Mouse (Mus musculus): ENCODE measurements around the gene Selenow. TPM values are rescaled to one million over a fixed set of nuclear protein-coding genes. Genes with fewer than 3 reads are reported as not detected.

Gene Selenow
- polyA plus RNA-seq, 1 experiment from 2014 or later, result 558 TPM

DNA sequence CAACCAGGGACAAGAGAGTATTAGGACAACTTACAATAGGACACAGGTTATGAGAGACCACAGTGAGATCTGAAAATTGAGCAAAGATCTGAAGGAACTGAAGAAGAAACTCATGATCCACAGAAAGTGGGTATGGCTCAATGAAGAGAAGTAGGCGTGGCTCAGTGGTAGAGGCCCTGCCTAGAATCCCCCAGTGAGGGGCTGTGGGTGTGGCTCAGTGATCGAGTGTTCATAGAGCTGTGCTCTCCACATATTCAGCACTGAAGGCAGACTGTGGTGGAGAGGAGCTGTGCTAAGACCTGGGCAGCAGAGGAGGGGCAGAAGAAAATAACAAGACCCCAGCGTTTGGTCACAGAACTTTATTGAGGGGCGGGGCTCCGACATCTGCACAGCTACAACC, 15.3 kb upstream of the Selenow start:
- DNase-seq (ENCODE audit: low spot score) (no peak), ATAC-seq (0 out of 2 replicates have a peak, but pooled peaks have one; percentile 16)
- TF ChIP-seq EP300 (IDR thresholded peaks at IDR 0.05) (no peak), CTCF (IDR thresholded peaks at IDR 0.05) (no peak)
- Histone ChIP-seq H3K4me1 (ENCODE audit: insufficient read depth, low read depth, low read length) (no peaks in the 10 kb centered on the region), H3K4me2 (replicated peaks; ENCODE audit: low read depth, low read length) (no peak overlapping the region), H3K4me3 (ENCODE audit: low read depth, low read length) (no peak overlapping the region), H3K27me3 (replicated peaks; ENCODE audit: insufficient read depth, low read length) (no peaks in the 10 kb centered on the region), H3K9ac (replicated peaks; ENCODE audit: low read depth) (no peak overlapping the region), H3K36me3 (ENCODE audit: insufficient read depth, low read length) (peaks cover 43% of the 10 kb centered on the region), H3K27ac (ENCODE audit: low read length) (no peak overlapping the region), H3K9me3 (ENCODE audit: low read length) (no peaks in the 10 kb centered on the region)
- 83% methylated on average over 5 of the region's 5 CpGs for WGBS

DNA sequence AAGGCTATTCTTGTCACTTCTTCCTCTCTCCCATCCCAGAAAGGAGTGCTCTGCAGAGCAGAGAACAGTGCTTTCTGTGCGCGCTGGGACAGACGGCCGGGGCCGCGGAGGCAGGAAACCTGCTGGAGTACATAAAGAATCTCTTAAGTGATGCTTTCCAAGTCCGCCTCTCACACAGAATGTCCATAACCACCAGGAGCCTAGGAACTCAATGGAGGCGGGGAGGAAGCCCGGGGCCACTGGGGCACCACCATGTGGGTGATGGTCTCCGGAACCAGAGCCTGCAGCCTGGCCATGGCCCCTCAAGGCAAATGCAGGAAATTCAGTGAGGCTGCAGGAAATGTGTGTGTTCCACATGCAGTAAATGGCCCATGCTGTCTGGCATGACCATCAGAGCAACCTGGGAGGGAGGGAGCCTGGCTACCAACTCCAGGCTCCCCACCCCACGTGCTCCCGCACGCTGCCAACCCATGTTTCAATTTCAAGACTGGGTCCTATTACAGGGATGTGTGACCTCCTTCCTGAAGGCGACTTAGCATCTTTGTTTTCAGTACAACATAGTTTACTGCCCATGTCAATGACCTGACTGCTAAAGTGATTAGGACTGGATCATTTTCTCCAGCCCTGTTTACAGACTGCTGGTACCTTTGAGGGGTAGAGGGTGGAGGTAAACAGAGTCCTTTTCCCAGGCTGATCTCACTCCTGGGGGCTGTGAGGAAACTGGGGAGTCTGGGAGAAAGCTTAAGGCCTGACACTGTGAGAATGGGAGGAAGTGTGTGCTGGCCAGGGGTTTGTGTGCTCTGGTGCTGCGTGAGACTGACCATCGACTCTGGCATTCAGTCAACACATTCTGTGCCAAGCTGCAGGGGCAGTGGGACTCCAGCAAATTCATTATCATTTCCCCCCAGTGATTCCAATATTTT, 11.5 kb upstream of the Selenow start:
- Histone ChIP-seq H3K4me3 (ENCODE audit: low read depth, low read length) (no peak overlapping the region), H3K36me3 (ENCODE audit: insufficient read depth, low read length) (peaks cover 20% of the 10 kb centered on the region), H3K27me3 (replicated peaks; ENCODE audit: insufficient read depth, low read length) (no peaks in the 10 kb centered on the region), H3K9me3 (ENCODE audit: low read length) (no peaks in the 10 kb centered on the region), H3K4me1 (ENCODE audit: insufficient read depth, low read depth, low read length) (no peaks in the 10 kb centered on the region), H3K27ac (ENCODE audit: low read length) (peak overlapping the region; percentile 57), H3K9ac (replicated peaks; ENCODE audit: low read depth) (no peak overlapping the region), H3K4me2 (replicated peaks; ENCODE audit: low read depth, low read length) (no peak overlapping the region)
- ATAC-seq (peak; percentile 70), DNase-seq (ENCODE audit: low spot score) (peak; percentile 43)
- TF ChIP-seq CTCF (IDR thresholded peaks at IDR 0.05), result no peak
- TF ChIP-seq EP300 (IDR thresholded peaks at IDR 0.05), result no peak
- 41% methylated on average over 16 of the region's 16 CpGs for WGBS

DNA sequence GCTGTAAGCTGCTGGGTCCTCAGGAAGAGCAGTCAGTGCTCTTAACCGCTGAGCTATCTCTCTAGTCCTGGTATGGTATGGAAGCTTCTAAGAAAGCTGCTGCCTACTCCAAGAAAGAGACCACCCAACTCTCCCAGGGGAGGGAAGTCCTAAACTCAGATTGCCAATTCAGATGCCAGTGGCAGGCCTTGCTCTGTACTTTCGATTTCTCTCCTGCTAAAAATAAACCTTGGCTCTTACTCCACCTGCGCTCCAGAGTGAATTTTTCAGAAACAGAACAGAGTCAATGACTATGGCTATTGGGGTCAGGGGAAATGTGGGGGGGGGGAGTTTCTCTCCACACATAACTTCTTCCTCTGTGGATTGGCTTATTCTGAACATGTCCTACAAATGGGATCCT, 9.4 kb upstream of the Selenow start:
- no peak overlapping the region for H3K27ac ChIP-seq (ENCODE audit: low read length)
- H3K4me3 ChIP-seq (ENCODE audit: low read depth, low read length), result no peak overlapping the region
- no peaks in the 10 kb centered on the region for H3K36me3 ChIP-seq (ENCODE audit: insufficient read depth, low read length)
- no peak overlapping the region for H3K4me2 ChIP-seq (replicated peaks; ENCODE audit: low read depth, low read length)
- no peak for DNase-seq (ENCODE audit: low spot score)
- H3K9ac ChIP-seq (replicated peaks; ENCODE audit: low read depth), result no peak overlapping the region
- no peaks in the 10 kb centered on the region for H3K27me3 ChIP-seq (replicated peaks; ENCODE audit: insufficient read depth, low read length)
- 64% methylated on average over 3 of the region's 3 CpGs for WGBS
- no peaks in the 10 kb centered on the region for H3K4me1 ChIP-seq (ENCODE audit: insufficient read depth, low read depth, low read length)
- ATAC-seq, result no peak
- no peak for TF ChIP-seq EP300 (IDR thresholded peaks at IDR 0.05)
- no peak for TF ChIP-seq CTCF (IDR thresholded peaks at IDR 0.05)
- H3K9me3 ChIP-seq (ENCODE audit: low read length), result no peaks in the 10 kb centered on the region

DNA sequence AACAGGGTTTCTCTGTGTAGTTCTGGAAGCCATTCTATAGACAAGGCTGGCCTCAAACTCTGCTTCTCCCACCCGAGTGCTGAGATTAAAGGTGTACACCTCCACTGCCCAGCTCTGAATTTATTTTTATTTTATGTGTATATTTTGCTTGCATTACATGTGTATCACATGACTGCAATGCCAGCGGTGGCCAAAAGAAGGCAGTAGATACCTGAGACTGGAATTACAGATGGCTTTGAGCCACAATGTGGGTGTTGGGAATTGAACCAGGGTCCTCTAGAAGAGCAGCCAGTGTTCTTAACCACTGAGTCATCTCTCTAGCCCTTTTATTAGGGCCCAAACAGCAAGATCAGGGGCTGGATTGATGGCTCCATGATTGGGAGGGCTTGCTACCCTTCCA, 8.3 kb upstream of the Selenow start:
- 58% methylated on average over 2 of the region's 2 CpGs for WGBS
- no peak overlapping the region for H3K9ac ChIP-seq (replicated peaks; ENCODE audit: low read depth)
- DNase-seq (ENCODE audit: low spot score), result no peak
- H3K4me2 ChIP-seq (replicated peaks; ENCODE audit: low read depth, low read length), result no peak overlapping the region
- H3K36me3 ChIP-seq (ENCODE audit: insufficient read depth, low read length), result no peaks in the 10 kb centered on the region
- no peak for ATAC-seq
- H3K9me3 ChIP-seq (ENCODE audit: low read length), result no peaks in the 10 kb centered on the region
- no peak overlapping the region for H3K4me3 ChIP-seq (ENCODE audit: low read depth, low read length)
- no peaks in the 10 kb centered on the region for H3K27me3 ChIP-seq (replicated peaks; ENCODE audit: insufficient read depth, low read length)
- no peak for TF ChIP-seq EP300 (IDR thresholded peaks at IDR 0.05)
- peak; percentile 42 for TF ChIP-seq CTCF (IDR thresholded peaks at IDR 0.05)
- H3K27ac ChIP-seq (ENCODE audit: low read length), result no peak overlapping the region
- H3K4me1 ChIP-seq (ENCODE audit: insufficient read depth, low read depth, low read length), result no peaks in the 10 kb centered on the region

DNA sequence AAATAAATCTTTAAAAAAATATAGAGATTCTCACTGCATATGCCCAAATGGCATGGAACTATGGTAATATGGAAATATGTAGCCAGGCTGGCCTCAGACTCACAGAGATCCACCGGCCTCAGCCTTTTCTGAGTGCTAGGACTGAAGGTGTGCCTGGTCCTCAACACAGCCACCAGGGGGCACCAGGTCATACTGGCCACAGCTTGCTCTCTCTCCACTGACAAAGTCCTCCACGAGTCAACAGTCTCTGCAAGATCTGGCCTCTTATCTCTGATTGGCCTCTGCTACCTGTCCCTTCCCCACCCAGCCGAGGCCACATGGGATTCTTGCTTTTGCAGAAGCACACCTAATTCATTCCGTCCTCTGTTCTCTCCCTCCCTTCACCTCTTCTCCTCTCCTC, 7.7 kb upstream of the Selenow start:
- ATAC-seq (peak; percentile 82), DNase-seq (ENCODE audit: low spot score) (peak; percentile 77)
- WGBS, result 19% methylated on average over 4 of the region's 4 CpGs
- H3K27ac ChIP-seq (ENCODE audit: low read length), result no peak overlapping the region
- no peaks in the 10 kb centered on the region for H3K4me1 ChIP-seq (ENCODE audit: insufficient read depth, low read depth, low read length)
- H3K9me3 ChIP-seq (ENCODE audit: low read length), result no peaks in the 10 kb centered on the region
- peak; percentile 88 for TF ChIP-seq CTCF (IDR thresholded peaks at IDR 0.05)
- no peak for TF ChIP-seq EP300 (IDR thresholded peaks at IDR 0.05)
- H3K4me3 ChIP-seq (ENCODE audit: low read depth, low read length), result no peak overlapping the region
- no peaks in the 10 kb centered on the region for H3K36me3 ChIP-seq (ENCODE audit: insufficient read depth, low read length)
- H3K4me2 ChIP-seq (replicated peaks; ENCODE audit: low read depth, low read length), result no peak overlapping the region
- H3K27me3 ChIP-seq (replicated peaks; ENCODE audit: insufficient read depth, low read length), result no peaks in the 10 kb centered on the region
- H3K9ac ChIP-seq (replicated peaks; ENCODE audit: low read depth), result no peak overlapping the region

GRCm38 (mm10) chr7:15921796-15922195, 406 bp downstream of the Selenow start:
- Histone ChIP-seq H3K27ac (ENCODE audit: low read length) (peak overlapping the region; percentile 88), H3K4me2 (replicated peaks; ENCODE audit: low read depth, low read length) (peak overlapping the region; percentile 75), H3K9ac (replicated peaks; ENCODE audit: low read depth) (peak overlapping the region; percentile 84), H3K36me3 (ENCODE audit: insufficient read depth, low read length) (peaks cover 10% of the 10 kb centered on the region; the same call in 1 of the 2 replicates), H3K9me3 (ENCODE audit: low read length) (no peaks in the 10 kb centered on the region), H3K4me1 (ENCODE audit: insufficient read depth, low read depth, low read length) (peaks cover 17% of the 10 kb centered on the region), H3K4me3 (ENCODE audit: low read depth, low read length) (peak overlapping the region; percentile 72), H3K27me3 (replicated peaks; ENCODE audit: insufficient read depth, low read length) (no peaks in the 10 kb centered on the region)
- WGBS, result 0% methylated on average over 10 of the region's 10 CpGs
- ATAC-seq (peak; percentile 62), DNase-seq (ENCODE audit: low spot score) (peak; percentile 72)
- TF ChIP-seq EP300 (IDR thresholded peaks at IDR 0.05) (peak; percentile 13; the same call in 1 of the 2 replicates), CTCF (IDR thresholded peaks at IDR 0.05) (no peak)

Data from lung, postnatal 0 days (tissue).